Mouse (Mus musculus) heart, embryonic 11.5 days (tissue): ENCODE measurements around the gene Spdya. TPM values are rescaled to one million over a fixed set of nuclear protein-coding genes. Genes with fewer than 3 reads are reported as not detected.

Experiments
- polyA plus RNA-seq: library from polyadenylated mRNA; unstranded; fragments of >200 nt; fragmentation: Nextera tagmentation; extraction: Ambion mirVana; gene quantifications from 2 replicates; pipeline ENCODE4 v1.2.1, GENCODE M21; 2014

Gene Spdya
- polyA plus RNA-seq, 1 experiment from 2014 or later, result 0.29 TPM

Other genes starting within 250 kb of the Spdya start
- gene Emilin2, start 240.1 kb upstream of the Spdya start, polyA plus RNA-seq, result 59.1 and 81.1 TPM in 2 replicates
- 2.9 and 4.2 TPM in 2 replicates for gene Gm4707, start 92.1 kb upstream of the Spdya start, polyA plus RNA-seq
- gene Smchd1, start 76.7 kb upstream of the Spdya start, polyA plus RNA-seq, result 52.3 and 65.9 TPM in 2 replicates
- 41.2 and 42.8 TPM in 2 replicates for gene Ndc80, start 25.2 kb upstream of the Spdya start, polyA plus RNA-seq
- gene Wdr43, start 63.8 kb downstream of the Spdya start, polyA plus RNA-seq, result 54.4 and 60.0 TPM in 2 replicates
- 1.9 and 3.1 TPM in 2 replicates for gene Togaram2, start 121.2 kb downstream of the Spdya start, polyA plus RNA-seq
- not detected in 2 replicates for gene Pcare, start 200.8 kb downstream of the Spdya start, polyA plus RNA-seq
- gene Clip4, start 216.4 kb downstream of the Spdya start, polyA plus RNA-seq, result 28.6 and 30.6 TPM in 2 replicates